Mouse (Mus musculus) embryonic facial prominence, embryonic 13.5 days (tissue): Measurements from ENCODE around the gene Gm10073. TPM values are rescaled to one million over a fixed set of nuclear protein-coding genes. Genes with fewer than 3 reads are reported as not detected.
"Not testable (repeated sequence)": the region's sequence is repeated elsewhere in the genome, so short reads cannot be mapped to it uniquely, and the experiment has no call there.

Experiments
- ATAC-seq: fragments of 200-750 bp; cut with Nextera tagmentation; 2 replicates; pipeline ENCODE4 v1.8.0; 2017; ENCODE audit warnings: low read depth; ENCODE audit not compliant: insufficient number of reproducible peaks, insufficient read depth, low FRiP score, low TSS enrichment
- H3K27ac ChIP-seq: fragments of 300-500 bp; sonication (generic); 2 replicates; pipeline ENCODE4 v1.5.1; 2015; ENCODE audit warnings: moderate library complexity, mild to moderate bottlenecking, inconsistent platforms
- H3K27me3 ChIP-seq: fragments of 300-500 bp; sonication (generic); 2 replicates; pipeline ENCODE4 v1.6.1; 2015; ENCODE audit warnings: mild to moderate bottlenecking, inconsistent platforms
- H3K36me3 ChIP-seq: fragments of 300-500 bp; sonication (generic); 2 replicates; pipeline ENCODE4 v1.6.1; 2015; ENCODE audit warnings: mild to moderate bottlenecking, inconsistent platforms
- H3K4me1 ChIP-seq: fragments of 300-500 bp; sonication (generic); 2 replicates; pipeline ENCODE4 v1.6.1; 2015; ENCODE audit warnings: inconsistent platforms
- H3K4me2 ChIP-seq: fragments of 300-500 bp; sonication (generic); 2 replicates; pipeline ENCODE4 v1.6.1; 2015; ENCODE audit warnings: moderate library complexity, mild to moderate bottlenecking, inconsistent platforms
- H3K4me3 ChIP-seq: fragments of 300-500 bp; sonication (generic); 2 replicates; pipeline ENCODE4 v1.5.1; 2015; ENCODE audit warnings: mild to moderate bottlenecking, inconsistent platforms
- H3K9ac ChIP-seq: fragments of 300-500 bp; sonication (generic); 2 replicates; pipeline ENCODE4 v1.6.1; 2015; ENCODE audit warnings: mild to moderate bottlenecking, inconsistent platforms
- H3K9me3 ChIP-seq: fragments of 300-500 bp; sonication (generic); 2 replicates; pipeline ENCODE4 v1.6.1; 2016; ENCODE audit warnings: inconsistent platforms
- WGBS: fragments of 180-500 bp; shearing (Covaris S2); methylation state at CpG from one replicate; pipeline ENCODE4 v1.1.7; 2015; ENCODE audit warnings: mixed read lengths; 5-methylcytosine and 5-hydroxymethylcytosine counted together
- polyA plus RNA-seq: library from polyadenylated mRNA; unstranded; fragments of >200 nt; fragmentation: Nextera tagmentation; extraction: Ambion mirVana; gene quantifications from 2 replicates; pipeline ENCODE4 v1.2.1, GENCODE M21; 2015

Gm10073 gene
- polyA plus RNA-seq, 1 experiment from 2014 or later, result 9.8 TPM

- peaks cover 20% of the 10 kb centered on the region; the same call in 1 of the 2 replicates for H3K4me1 ChIP-seq
- H3K36me3 ChIP-seq, result no peaks in the 10 kb centered on the region
- peaks cover 16% of the 10 kb centered on the region for H3K27me3 ChIP-seq
- H3K9me3 ChIP-seq, result no peaks in the 10 kb centered on the region
- no peak for ATAC-seq
- H3K4me3 ChIP-seq, result no peak overlapping the region
- H3K4me2 ChIP-seq, result no peak overlapping the region
- H3K9ac ChIP-seq, result no peak overlapping the region
- peak overlapping the region; percentile 53 for H3K27ac ChIP-seq
- WGBS, result 53% methylated on average over 9 of the region's 9 CpGs
These were observed 37.8 kb upstream of the Gm10073 start for GRCm38 (mm10) chr8:106610958-106611640.

- Histone ChIP-seq H3K36me3 (no peaks in the 10 kb centered on the region), H3K4me3 (no peak overlapping the region), H3K4me1 (peaks cover 12% of the 10 kb centered on the region; the same call in 1 of the 2 replicates), H3K27me3 (peaks cover 32% of the 10 kb centered on the region), H3K4me2 (no peak overlapping the region), H3K9ac (no peak overlapping the region), H3K9me3 (no peaks in the 10 kb centered on the region), H3K27ac (no peak overlapping the region)
- no peak for ATAC-seq
- WGBS, result 62% methylated on average over 7 of the region's 7 CpGs
These were observed 36.0 kb upstream of the Gm10073 start for GRCm38 (mm10) chr8:106609076-106609903.

GRCm38 (mm10) chr8:106608425-106608824 is 35.2 kb upstream of the Gm10073 start:
- H3K9me3 ChIP-seq, result no peaks in the 10 kb centered on the region
- no peak overlapping the region for H3K9ac ChIP-seq
- 45% methylated on average over 3 of the region's 3 CpGs for WGBS
- H3K4me2 ChIP-seq, result no peak overlapping the region
- peaks cover 20% of the 10 kb centered on the region for H3K4me1 ChIP-seq
- H3K27ac ChIP-seq, result no peak overlapping the region
- no peak overlapping the region for H3K4me3 ChIP-seq
- no peak for ATAC-seq
- H3K27me3 ChIP-seq, result peaks cover 41% of the 10 kb centered on the region
- H3K36me3 ChIP-seq, result no peaks in the 10 kb centered on the region

GRCm38 (mm10) chr8:106607783-106608182 is 34.5 kb upstream of the Gm10073 start:
- not testable (repeated sequence) for H3K9ac ChIP-seq, H3K27ac ChIP-seq, H3K36me3 ChIP-seq, H3K4me2 ChIP-seq, H3K9me3 ChIP-seq, H3K4me3 ChIP-seq, ATAC-seq
- WGBS, result 84% methylated on average over 4 of the region's 4 CpGs
- peaks cover 27% of the 10 kb centered on the region for H3K4me1 ChIP-seq
- H3K27me3 ChIP-seq, result peaks cover 47% of the 10 kb centered on the region

DNA sequence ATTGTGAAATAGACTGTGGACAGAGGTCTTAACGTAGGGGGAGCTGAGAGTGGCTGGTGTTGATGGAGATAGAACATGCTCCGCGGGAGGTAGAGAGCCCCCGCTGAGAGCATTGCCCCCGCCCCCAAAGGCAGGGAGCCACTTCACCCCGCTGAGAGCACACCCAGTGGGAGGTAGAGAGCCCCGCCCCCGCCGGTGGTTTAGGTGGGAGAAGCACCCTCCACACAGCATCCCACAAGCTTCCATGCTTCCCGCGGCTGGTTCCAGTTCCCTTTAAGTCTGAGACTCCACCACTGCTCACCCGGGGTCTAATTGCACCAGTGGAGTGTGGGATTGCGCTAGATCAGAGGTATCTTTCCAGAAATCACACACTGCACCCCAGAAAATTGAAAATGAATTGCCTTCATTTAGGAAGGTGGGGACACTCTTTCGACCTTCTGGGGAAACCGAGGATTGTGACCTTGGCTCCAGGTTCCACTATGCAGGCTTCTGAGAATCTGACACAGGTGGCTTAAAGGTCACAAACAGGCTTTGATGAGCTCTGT is 33.4 kb upstream of the Gm10073 start:
- ATAC-seq, result no peak
- Histone ChIP-seq H3K9ac (no peak overlapping the region), H3K4me1 (peaks cover 26% of the 10 kb centered on the region), H3K4me3 (no peak overlapping the region), H3K9me3 (no peaks in the 10 kb centered on the region), H3K4me2 (no peak overlapping the region), H3K27ac (no peak overlapping the region), H3K36me3 (no peaks in the 10 kb centered on the region), H3K27me3 (peaks cover 58% of the 10 kb centered on the region)
- 32% methylated on average over 15 of the region's 15 CpGs for WGBS

DNA sequence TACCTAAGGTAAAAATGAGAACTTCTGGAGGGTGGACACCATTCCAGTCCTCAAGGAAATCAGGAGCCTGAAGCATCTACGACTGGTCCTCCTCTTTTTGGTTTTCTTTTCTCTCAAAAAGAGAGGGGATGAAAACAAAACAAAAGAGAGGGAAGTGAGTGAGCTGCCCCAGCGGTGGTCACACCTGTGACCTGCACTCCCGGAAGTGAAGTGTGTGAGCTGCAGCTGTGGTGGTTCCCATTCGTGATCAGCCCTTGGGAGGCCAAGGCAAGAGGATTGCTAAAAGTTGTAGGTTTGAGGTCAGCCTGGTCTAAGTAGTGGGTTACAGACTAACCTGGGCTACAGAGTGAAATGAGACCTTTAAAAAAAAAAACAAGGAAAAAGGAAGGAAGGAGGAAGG is 32.9 kb upstream of the Gm10073 start:
- no peak overlapping the region for H3K27ac ChIP-seq
- no peak overlapping the region for H3K9ac ChIP-seq
- ATAC-seq, result no peak
- H3K36me3 ChIP-seq, result no peaks in the 10 kb centered on the region
- no peaks in the 10 kb centered on the region for H3K9me3 ChIP-seq
- WGBS, result 42% methylated on average over 4 of the region's 4 CpGs
- H3K4me3 ChIP-seq, result no peak overlapping the region
- H3K4me1 ChIP-seq, result peaks cover 23% of the 10 kb centered on the region
- peaks cover 64% of the 10 kb centered on the region for H3K27me3 ChIP-seq
- no peak overlapping the region for H3K4me2 ChIP-seq

GRCm38 (mm10) chr8:106605657-106606056 is 32.4 kb upstream of the Gm10073 start:
- Histone ChIP-seq H3K4me3 (0 out of 2 replicates have a peak overlapping the region, but pooled peaks have one; percentile 5), H3K27ac (no peak overlapping the region), H3K9me3 (no peaks in the 10 kb centered on the region), H3K27me3 (peaks cover 68% of the 10 kb centered on the region), H3K9ac (no peak overlapping the region), H3K4me2 (no peak overlapping the region), H3K4me1 (peaks cover 23% of the 10 kb centered on the region), H3K36me3 (no peaks in the 10 kb centered on the region)
- 70% methylated on average over 7 of the region's 7 CpGs for WGBS
- ATAC-seq, result no peak

- H3K4me3 ChIP-seq, result peak overlapping the region; percentile 54
- H3K27ac ChIP-seq, result no peak overlapping the region
- no peaks in the 10 kb centered on the region for H3K9me3 ChIP-seq
- no peaks in the 10 kb centered on the region for H3K36me3 ChIP-seq
- 1% methylated on average over 19 of the region's 19 CpGs for WGBS
- H3K4me2 ChIP-seq, result peak overlapping the region; percentile 87
- H3K4me1 ChIP-seq, result peaks cover 23% of the 10 kb centered on the region
- peak overlapping the region; percentile 67 for H3K9ac ChIP-seq
- peaks cover 84% of the 10 kb centered on the region for H3K27me3 ChIP-seq
- ATAC-seq, result no peak
These were observed 30.7 kb upstream of the Gm10073 start for GRCm38 (mm10) chr8:106603933-106604332.

DNA sequence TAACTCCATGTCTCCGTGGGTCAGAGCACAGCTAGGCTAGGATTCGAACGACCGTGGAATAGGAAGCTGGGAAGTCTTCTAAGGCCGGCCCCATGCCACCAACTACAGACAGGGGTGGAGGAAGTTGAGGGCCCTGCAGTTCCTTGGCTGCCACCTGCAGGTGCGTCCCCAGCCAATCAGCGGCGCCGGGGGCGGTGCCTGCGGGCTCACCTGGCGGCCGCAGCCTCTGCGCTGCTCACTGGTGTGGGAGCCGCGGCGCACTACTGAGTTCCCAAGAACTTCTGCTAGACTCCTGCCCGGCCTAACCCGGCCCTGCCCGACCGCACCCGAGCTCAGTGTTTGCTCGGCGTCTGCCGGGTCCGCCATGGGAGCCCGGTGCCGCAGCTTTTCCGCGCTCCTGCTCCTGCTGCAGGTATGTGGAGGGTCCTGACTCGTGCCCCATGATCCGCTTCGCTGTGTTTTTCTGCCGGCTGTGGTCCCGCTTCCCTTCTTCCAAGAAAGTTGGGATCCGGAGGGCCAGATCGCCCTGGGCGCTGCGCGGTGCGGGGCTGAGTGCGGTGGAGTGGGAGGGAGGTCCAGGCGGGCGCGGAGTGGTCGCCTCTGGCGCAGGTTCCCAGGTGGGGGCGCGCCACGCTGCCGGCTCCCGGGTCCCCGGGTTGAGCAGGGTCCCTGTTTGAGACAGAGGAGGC is 30.0 kb upstream of the Gm10073 start, which contains the start of gene Cdh1:
Gene Cdh1, plus strand, starts transcription at position 221 of the 689 bp plus-strand sequence.
- Histone ChIP-seq H3K27ac (0 out of 2 replicates have a peak within 1 kb of the TSS, but pooled peaks have one; percentile 44), H3K9ac (peak within 1 kb of the TSS; percentile 67), H3K4me2 (peak within 1 kb of the TSS; percentile 87), H3K4me3 (peak within 1 kb of the TSS; percentile 54), H3K36me3 (no peaks in the 10 kb centered on the region), H3K27me3 (peaks cover 84% of the 10 kb centered on the region), H3K4me1 (peaks cover 23% of the 10 kb centered on the region), H3K9me3 (no peaks in the 10 kb centered on the region)
- peak; percentile 79 for ATAC-seq
- under 1% methylated on average over 53 of the region's 53 CpGs for WGBS

DNA sequence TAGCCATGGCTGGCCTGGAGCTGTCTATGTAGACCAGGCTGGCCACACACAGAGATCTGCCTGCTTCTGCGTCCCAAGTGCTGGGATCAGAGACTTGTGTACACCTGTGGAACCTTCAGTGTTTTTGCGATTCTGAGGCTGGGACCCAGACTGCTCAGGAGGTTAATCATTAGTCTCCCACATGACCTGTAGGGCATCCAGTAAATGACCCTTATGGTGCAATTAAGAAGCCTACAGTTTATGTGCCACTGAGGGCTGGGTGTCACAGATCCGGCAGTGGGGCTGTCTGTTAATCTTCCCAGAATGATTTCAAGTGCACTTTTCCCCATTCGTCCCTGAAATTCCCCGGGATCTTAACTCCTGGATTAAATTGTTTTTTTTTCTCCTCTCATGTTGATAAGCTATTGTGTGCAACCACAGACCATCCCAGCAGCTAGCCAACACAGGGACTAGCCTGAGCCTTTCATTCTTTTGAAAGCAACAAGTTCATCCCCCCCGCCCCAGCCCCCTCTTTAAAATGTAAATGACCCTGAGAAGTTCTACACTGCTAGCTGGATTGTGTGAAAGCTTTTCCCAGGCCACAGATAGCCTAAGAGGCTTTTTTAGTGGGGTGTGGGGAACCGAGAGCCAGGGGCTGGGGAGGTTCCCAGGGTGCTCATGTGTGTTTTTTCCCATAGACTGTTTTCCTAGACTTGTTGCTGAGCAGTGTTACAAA is 26.2 kb upstream of the Gm10073 start:
- Histone ChIP-seq H3K9ac (no peak overlapping the region), H3K36me3 (no peaks in the 10 kb centered on the region), H3K4me2 (no peak overlapping the region), H3K27ac (no peak overlapping the region), H3K4me1 (peaks cover 18% of the 10 kb centered on the region), H3K9me3 (no peaks in the 10 kb centered on the region), H3K4me3 (no peak overlapping the region), H3K27me3 (peaks cover 54% of the 10 kb centered on the region)
- ATAC-seq, result no peak
- WGBS, result 49% methylated on average over 7 of the region's 7 CpGs

- no peaks in the 10 kb centered on the region for H3K4me1 ChIP-seq
- H3K4me2 ChIP-seq, result no peak overlapping the region
- H3K27me3 ChIP-seq, result peaks cover 30% of the 10 kb centered on the region
- 95% methylated on average over 5 of the region's 5 CpGs for WGBS
- H3K27ac ChIP-seq, result no peak overlapping the region
- H3K9me3 ChIP-seq, result no peaks in the 10 kb centered on the region
- no peak overlapping the region for H3K4me3 ChIP-seq
- no peak for ATAC-seq
- H3K36me3 ChIP-seq, result no peaks in the 10 kb centered on the region
- H3K9ac ChIP-seq, result no peak overlapping the region
These were observed 23.8 kb upstream of the Gm10073 start for GRCm38 (mm10) chr8:106597067-106597466.
